Mouse (Mus musculus): ENCODE results near the gene Opcml. TPM values are rescaled to one million over a fixed set of nuclear protein-coding genes. Genes with fewer than 3 reads are reported as not detected.

The Opcml gene
- total RNA-seq (2022), result 1 to 10 TPM in 3 of 4 experiments, under 1 TPM in 1; 0.80 to 2.2 (median 1.8) TPM

DNA sequence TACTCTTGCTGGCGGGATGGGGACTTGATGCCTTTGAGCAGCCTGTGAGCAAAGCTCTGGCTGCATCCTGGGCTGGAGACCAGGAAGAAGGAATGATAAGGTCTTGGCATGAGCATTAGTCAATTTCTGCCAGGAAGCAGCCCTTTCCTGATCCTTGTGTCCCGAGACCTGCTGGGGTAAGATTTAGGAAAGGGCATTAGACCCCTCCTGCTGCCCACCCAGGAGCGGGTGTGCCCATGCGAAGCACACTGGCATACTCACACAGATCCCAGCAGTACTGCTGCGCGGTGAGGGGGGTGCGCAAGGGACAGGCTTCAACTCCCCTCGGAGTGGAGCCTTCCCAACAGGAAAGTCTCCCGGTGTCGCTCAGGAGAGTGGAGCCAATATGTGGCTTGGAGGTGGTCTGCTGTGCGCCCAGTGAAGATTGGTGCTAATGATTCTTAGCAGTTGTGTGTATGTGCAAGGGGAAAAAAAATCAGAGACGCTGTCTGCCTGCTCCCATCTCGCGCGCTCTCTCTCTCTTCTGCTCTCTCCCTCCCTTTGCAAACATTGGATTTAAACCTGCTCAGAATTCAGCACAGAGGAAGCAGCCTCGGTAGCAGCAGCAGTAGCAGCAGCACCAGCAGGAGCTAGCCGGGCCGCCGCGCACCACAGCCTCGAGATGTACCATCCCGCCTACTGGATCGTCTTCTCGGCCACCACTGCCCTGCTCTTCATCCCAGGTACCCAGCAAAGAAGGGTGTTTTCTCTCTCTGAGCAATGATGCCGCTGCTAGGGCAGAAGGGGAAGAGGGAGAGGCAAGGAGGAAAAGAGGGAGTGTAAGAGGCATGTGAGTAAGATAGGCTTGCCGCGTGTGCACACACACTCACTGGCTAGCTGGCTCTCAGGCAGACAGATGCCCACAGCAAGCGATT is at the start of gene Opcml:
TSS of gene Opcml (plus strand) at position 51 of the 914 bp plus-strand sequence.
- DNase-seq, result no peak

DNA sequence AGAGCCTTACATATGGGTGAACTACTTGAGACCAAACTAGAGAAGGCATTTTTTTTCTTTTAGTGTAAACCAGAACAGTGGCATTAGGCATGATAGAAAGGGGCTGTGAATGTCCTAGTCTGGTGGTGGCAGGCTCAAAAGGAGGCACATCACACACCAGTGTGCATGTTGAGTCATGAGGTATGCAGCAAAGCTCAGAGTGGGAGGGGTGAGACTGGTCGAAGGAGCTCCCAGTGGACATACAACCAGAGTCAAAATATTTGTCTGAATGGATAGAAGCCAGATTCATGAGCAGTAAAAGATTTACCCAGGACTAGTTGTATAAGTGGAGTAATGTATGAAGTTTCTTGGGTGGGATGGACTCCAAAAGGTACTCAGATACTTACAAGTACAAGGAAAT is 31.9 kb upstream of the Opcml start:
- no peak for DNase-seq

DNA sequence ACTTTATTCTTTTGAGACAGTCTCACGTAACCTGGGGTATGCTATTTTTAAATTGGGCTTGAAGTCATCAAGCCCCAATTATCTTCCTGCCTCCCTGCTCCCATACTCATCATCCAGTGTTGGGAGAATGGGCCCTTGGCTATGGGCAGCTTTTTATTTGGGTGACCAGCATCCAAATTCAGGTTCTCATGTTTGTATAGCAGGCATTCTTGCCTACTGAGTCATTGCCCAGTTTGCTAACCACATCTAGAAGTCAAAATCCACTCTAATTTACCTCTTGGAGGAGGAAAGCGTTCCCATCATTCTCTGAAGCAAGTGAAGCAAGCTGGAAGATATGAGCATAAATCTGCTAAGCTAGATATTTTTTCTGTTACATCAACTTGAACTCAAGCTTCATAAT is 29.4 kb upstream of the Opcml start:
- DNase-seq, result no peak

DNA sequence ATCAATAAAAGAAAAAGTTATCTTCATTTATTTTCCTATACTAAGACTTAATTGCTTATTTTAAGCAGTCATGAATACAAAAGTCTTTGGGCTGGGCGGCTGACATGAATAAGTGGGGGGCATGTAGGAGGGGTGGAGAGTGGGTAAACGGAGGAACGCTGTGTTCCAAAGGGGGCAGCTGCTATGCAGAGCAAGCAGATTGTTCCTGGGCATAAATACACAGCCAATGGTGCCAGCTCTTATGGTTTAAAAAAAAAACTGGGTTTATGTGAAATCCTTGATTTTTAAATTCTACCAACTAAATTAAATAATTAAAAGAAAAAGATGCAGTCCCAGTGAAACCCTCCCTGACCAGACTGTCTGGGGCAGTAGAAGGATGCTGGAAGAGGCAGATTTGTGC is 24.1 kb upstream of the Opcml start:
- DNase-seq, result no peak

DNA sequence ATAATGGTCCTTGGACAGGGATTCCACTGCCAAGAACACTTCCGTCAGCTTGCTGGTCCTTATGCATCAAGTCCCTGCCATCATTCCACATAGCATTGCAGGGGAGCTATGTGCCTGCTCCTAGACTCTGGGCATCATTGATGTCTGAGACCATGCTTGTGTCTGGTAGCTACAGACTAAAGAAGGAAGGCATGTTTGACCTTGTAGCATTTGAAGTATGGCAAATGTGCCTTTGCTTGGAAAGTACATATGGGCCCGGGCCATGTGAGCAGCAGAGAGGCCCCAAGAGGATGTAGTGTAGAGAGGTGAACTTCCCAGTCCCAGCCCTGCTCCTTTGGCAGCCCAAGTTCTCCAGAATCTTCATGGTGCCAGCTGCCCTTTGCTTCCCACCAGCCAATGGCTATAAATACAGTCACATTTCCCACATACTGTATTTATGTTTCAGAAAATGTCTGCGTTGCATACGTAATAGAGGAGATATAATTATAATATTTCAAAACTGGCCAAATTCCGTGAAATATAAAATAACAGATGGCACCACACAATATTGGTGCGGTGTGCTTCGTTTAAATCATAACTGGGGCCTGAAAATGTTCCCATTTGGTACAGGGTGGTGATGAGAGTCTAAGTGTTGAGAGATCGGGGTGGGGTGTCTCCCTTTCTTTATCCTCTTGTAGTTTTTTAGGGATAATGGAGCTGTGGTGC is 23.2 kb upstream of the Opcml start:
- no peak for DNase-seq

DNA sequence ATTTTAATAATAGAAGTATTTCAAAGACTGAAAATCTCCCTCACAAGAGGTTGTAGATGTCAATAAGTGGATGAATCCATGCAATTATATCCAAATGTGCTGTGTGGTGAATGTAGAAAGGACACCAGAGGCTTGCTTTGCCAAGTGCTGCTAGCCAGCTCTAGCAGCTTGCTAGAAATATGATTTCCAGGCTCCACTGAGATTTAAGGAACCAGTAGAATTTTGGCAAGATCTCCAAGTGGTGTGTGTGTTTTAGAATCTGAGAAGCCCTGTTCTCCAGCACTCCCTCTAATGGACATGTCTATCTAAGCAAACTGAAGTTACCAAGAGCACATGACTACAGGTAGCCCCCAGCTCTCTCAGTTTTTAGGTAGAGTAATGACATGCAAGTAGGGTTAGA is 21.8 kb upstream of the Opcml start:
- DNase-seq, result no peak

DNA sequence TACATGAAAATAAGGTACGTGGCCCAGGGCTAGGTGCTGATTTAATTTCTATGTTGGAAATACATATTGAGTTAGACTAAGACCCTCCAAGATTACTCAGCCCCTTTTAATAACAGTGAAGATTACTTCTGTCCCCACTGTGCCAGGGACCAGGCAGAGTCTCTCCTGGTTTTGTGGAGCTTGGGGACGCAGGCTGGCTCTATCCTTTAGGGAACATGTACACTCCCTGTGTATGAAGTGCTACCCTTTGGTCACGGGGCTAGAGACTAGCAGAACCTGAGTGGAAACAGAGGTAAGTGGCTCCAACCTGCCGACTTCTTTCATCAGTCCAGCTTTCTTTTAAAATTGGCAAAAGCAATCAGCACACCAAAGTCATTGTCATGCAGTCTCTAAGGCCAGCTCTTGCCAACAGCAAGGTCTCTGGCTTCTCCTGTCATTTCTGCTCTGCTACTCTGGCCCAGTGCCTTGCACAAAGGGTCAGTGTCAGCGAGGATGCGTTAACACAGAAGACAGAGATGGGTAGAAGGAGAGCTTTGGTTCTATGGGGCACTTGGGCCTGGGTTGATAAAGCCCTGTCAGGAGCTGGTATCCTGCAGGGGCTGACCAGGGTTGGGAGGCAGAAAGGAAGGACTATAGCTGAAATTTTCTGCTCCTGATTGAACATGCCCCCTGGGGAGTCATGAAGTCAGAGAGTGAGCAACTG is 9.1 kb upstream of the Opcml start:
- DNase-seq, result no peak

DNA sequence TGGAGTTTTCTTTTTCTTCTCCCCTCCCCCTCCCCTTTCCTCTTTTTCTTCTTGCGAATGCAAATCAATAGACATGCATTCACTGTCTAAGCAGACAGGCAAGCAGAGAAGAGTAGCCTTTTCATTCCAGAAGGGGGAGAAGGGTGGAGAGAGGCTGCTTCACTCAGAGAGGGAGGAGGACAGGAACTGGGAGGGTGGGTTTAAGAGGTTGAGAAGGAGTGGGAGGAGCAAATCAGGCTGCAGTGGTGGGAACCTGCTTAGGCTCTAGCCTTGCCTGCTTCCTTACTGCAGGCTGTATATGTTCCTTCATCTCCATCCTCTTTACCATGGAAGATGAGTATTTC is 8.6 kb upstream of the Opcml start:
- DNase-seq, result no peak

DNA sequence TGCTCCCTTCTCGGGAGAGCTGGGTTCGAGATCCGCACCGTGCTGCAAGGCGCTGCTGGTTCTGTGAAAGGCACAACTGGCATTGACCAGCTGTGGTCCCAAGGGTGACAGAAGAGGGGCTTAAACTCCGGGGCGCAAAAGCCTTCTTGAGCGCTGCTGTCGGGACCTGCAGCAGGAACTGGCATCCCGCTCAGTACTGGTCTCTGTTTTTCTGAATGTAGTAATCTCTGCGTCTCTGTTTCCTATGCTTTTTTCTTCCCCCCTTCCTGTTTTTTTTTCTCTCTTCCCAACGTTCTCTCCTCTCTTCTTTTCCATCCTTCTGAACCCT is 1.0 kb downstream of the Opcml start:
- no peak for DNase-seq

DNA sequence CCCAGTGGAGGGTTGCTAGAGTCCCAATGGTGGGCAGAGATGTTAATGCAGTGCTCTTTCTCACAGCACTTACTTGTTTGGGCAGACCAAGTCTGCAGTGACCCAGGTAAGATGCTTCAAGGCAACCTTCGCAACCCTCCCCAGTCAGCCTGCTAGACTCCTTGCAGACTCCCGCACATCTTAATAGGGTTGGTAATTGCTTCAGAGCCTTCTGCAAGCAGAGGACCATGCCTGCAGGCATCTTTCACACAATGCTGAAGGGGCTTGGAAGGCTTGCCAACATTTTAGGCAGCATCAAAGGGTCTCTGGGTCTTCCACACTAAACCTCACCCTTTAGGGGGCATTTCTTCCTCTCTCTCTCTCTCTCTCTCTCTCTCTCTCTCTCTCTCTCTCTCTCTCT is 1.7 kb downstream of the Opcml start:
- DNase-seq, result no peak

DNA sequence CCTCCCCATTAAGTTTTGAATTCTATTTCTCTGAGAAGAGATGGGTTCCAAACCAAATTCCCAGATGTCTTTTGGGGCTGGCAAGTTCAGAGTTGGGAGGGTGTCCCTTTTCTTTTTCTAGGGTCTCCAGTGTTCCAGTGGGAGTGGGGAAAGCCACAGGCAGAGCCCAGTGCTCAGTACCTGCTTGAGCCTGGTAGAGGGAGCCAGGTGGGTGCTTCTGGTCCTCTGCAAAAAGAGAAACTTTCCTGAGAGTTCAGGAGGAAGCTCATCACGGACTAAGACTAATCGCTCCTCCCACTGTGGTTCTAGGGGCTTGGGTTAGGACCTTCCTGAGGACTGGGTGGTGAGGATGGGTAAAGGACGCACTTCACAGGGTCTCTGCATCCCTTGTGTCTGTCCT is 2.4 kb downstream of the Opcml start:
- DNase-seq, result no peak

DNA sequence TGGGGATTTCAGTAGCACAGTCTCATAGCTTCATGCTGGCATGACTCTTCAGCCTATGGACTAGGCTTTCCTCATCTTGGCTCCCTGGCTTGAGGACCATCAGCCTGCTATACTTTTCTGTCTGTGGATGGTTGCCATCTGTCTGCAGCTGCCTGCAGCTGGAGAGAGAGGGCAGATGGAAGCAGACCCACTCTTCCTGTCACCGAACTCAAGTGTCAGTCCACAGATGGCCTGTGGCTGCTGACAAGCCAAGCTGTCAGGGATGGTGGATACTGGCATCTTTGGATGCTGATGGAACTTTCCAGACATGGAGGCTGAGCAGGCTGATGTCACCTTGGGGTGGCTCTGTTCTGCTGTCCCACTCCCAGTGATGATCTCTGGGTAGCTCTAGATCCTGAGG is 6.0 kb downstream of the Opcml start:
- no peak for DNase-seq

DNA sequence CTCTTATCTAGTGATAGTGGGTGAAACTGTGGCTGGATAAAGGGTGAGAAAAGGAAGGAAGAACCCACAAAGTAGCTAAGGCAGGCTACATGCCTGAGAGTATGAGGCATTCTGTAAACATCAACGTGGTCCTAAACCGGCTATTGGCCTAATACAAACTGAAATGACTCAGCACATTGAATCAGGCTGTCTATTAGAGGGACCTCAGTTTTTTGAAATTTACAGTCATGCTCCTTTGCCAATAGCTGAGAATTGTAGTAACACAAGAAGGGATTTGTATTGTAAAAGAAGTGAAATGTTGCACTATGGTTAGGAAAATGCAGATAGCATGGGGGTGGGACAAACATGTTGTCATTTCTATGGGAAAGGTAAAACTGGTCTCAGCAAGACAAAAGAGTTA is 10.4 kb downstream of the Opcml start:
- no peak for DNase-seq

DNA sequence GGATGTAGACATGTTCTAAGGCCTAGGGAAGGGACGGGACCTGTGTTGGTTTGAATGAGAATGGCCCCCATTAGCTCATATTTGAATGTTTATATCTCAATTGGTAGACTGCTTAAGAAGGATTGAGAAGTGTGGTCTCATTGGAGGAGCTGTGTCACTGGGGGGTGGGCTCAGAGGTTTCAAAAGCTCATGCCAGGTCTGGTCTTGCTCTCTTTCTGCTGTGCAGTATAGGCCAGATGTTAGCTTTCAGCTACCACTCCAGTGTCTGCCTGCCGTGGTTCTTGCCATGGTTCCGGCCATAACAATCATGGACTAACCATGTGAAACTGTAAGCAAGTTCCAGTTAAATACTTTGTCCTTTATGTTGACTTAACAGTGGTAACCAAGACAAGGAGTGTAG is 11.2 kb downstream of the Opcml start:
- DNase-seq, result no peak

DNA sequence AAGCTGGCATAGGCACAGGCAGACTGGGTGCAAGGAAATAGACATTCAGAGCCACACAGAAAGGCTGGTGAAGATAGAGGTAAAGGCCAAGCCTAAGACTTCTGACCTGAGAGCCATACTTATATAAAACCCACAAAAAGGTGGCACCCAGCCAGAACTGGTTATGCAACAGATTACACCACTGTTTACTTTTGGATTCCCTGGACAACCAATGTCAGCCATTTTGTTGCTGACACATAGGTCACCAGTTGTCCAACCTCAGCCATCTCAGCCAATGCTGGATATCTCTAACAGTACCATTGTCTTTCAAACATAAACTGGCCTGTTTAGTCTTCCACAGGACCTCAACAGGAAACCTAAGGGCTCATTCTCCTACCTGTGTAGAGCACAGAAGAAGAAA is 11.8 kb downstream of the Opcml start:
- DNase-seq, result peak; percentile 15

DNA sequence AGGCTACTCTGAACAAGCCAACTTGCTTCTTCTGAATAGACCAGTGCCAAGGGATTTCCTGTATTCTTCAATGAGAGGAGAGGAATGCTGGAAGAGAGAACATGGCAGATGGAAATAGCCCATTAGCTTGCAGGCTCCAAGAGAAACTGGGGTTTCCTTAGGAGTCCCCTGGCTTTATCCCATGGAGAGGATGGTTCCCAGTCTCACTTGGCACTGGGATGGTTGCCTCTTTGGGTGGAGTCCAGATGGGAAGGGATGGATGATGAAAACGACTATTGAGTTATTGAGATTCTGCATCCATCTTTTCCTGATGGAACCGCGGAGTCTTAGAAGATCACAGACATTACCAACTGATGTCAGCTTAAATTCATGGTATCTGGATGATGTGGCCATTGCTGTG is 13.9 kb downstream of the Opcml start:
- no peak for DNase-seq

DNA sequence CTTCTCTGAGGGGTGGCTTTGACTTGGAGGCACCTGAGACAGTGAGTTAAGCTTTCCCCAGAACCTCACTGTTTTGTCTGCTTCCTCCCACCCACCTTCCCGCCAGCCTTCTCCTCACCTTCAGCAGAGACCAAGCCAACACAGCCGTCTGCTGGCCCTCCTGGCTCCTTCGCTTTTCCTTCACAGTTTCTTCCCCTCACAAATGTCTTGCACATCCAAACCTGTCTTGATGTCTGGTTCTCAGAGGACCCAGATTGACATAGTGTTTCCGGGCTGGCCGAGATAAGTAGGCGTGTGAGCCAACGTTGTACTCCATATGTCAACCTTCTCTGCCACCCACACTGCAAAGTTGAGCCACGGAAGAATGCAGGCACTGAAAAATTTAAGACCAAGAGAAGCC is 19.2 kb downstream of the Opcml start:
- DNase-seq, result no peak

DNA sequence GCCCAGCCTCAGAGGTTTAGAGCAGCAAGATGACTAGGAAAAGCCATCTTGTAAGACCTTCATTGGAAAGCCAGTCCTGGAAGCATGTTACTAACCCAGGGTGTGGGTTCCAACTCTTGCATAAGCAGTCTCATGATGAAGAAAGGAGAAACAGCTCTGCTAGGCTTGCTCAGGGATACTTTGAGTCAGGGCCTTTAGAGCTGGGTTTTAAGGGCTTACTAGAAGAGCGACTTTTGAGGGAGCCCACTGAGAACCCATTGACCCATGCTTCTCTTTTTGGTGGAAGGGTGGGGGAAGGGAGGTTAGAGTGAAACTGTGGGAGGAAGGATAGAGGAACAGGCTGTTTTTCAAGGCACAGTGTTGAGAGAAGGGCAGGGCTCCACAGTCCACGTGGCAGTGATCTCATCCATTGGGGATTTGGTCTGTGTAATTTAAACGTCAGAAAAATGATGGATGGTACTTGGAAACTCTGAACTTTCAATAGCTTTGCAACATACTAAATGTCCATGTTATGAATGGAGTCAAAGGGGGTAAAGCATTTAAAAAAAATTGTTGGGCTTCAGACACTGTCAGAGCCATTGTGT is 22.7 kb downstream of the Opcml start:
- peak; percentile 3 for DNase-seq

DNA sequence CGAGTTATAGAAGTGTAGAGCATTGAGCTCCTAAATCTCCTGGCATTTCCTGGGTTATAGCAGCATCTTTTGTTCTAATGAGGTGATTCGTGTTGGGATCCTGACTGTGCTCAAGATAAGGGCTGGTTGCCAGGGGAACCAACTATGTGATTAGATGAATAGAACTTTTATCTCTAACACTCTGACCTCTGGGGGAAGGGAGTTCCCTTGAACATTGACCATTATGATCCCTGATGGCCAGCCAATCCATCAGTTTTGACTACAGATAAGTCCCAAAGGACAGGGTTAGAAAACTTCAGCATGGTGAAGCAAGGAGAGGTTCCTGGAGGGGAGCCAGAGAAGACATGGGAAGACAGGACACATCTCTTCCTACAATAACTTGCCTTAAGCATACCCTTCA is 23.6 kb downstream of the Opcml start:
- no peak for DNase-seq

DNA sequence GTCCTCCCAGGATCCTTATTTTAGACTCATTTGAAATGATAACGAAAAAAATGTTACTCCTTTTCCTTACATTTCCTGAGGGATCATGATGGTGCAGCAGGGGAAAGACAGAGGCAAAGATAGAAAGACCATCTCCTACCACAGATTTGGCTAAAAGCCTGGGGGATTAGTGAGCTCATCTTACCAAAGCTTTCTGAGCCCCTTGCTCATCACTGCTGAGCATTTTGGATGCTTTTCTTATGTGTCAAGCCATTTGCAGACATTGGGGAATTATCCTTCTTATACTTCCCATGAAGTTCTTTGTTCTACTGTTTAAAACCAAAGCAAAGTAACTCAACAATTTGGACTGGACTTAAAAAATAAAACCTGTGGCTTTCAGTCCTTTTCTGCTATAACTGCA is 30.6 kb downstream of the Opcml start:
- no peak for DNase-seq

DNA sequence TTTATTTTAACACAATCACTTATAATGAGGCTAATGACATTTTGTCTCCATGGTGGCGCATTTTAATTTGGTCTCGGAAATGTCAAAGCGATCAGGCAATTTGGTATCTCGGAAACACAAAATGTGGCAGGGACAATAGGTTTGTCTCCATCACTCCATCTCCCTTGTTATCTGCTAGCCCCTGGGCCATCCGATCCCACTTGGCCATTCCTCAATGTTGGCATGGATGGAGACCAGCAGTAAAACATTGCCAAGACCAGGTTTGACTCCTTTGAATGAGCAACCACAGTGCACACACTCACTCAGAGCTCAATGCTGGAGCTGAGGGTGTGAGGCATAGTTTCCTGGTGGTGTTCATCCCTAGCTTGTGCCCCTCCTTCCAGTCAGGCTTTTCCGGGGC is 32.1 kb downstream of the Opcml start:
- DNase-seq, result no peak

DNA sequence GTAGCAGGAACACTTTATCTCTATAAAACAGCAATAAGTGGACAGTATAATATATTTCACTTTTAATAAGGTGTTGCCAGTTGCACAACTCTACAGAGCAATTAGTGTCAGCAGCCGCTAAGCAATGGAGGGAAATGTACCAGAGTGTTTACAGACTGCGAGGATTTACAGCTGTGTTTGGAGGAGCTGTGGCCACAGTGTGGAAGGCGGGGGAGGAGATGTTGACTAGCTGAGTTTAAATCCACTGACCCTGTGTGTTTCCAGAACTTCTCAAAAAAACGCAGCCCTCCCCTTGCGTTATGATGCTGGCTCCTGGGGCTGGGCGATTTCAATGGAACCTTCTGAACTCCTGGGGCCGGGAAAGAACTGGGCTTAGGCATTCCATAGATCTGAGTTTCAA is 33.8 kb downstream of the Opcml start:
- DNase-seq, result no peak

DNA sequence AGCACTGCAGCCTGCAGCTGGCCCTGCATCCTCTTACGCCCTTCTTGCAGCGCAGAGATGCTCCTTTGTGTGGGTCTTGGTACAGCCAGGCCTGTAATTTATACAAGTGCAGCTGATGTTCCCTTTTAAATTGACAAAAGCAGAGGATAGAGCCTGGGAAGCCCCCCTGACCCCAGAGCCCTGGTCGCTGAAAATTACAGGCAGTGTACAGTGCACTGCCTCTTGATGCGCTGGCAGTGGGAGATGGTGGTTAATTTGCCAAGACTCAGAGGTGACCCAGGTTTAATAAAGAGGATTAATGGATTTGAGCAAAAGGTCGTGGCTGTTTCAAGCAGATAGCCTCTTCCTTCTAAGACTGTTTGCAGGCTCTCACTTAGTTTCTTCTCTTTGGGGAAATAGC is 39.9 kb downstream of the Opcml start:
- DNase-seq, result no peak
